Mouse (Mus musculus): ENCODE measurements around the gene Lrrfip1. TPM values are rescaled to one million over a fixed set of nuclear protein-coding genes. Genes with fewer than 3 reads are reported as not detected.

Gene Lrrfip1
- polyA plus RNA-seq, 1 experiment from 2014 or later = 126 TPM

- ChIA-PET CTCF (interaction anchor here (1.2 kb wide), 1 partner anchor 9 kb away, joined by 3 read pairs; no protein-coding TSS in a partner anchor), POLR2A (interaction anchor here (1.2 kb wide), 1 partner anchor 10 kb away, joined by 4 read pairs; no protein-coding TSS in a partner anchor)
- no peaks in the 10 kb centered on the region for H3K27me3 ChIP-seq
- in situ Hi-C loops (cut with MboI; ENCODE audit: low pct_unique_long_range_greater_than_20kb) = no loop called here
- no peak for TF ChIP-seq CTCF (IDR thresholded peaks at IDR 0.05)
- DNase-seq (ENCODE audit: low read depth, low spot score) (no peak), ATAC-seq (no peak)
These were observed 63.8 kb downstream of the Lrrfip1 start for GRCm38 (mm10) chr1:91062363-91062762.

GRCm38 (mm10) chr1:91064053-91064452 is 65.5 kb downstream of the Lrrfip1 start:
- in situ Hi-C loops (cut with MboI; ENCODE audit: low pct_unique_long_range_greater_than_20kb) = no loop called here
- ChIA-PET CTCF (no interaction called here), POLR2A (no interaction called here)
- no peaks in the 10 kb centered on the region for H3K27me3 ChIP-seq
- ATAC-seq (no peak), DNase-seq (ENCODE audit: low read depth, low spot score) (no peak)
- no peak for TF ChIP-seq CTCF (IDR thresholded peaks at IDR 0.05)

- DNase-seq (ENCODE audit: low read depth, low spot score) = no peak
- in situ Hi-C loops (cut with MboI; ENCODE audit: low pct_unique_long_range_greater_than_20kb) = no loop called here
- H3K27me3 ChIP-seq = no peaks in the 10 kb centered on the region
- TF ChIP-seq CTCF (IDR thresholded peaks at IDR 0.05) = no peak
- no peak for ATAC-seq
- POLR2A ChIA-PET = interaction anchor here (0.6 kb wide), 1 partner anchor 1243 kb away, joined by 5 read pairs; no protein-coding TSS in a partner anchor
- CTCF ChIA-PET = no interaction called here
These were observed 66.5 kb downstream of the Lrrfip1 start for GRCm38 (mm10) chr1:91064903-91065525.

- ChIA-PET POLR2A (no interaction called here), CTCF (no interaction called here)
- ATAC-seq = no peak
- no peak for TF ChIP-seq CTCF (IDR thresholded peaks at IDR 0.05)
- no peaks in the 10 kb centered on the region for H3K27me3 ChIP-seq
- no peak for DNase-seq (ENCODE audit: low read depth, low spot score)
- in situ Hi-C loops (cut with MboI; ENCODE audit: low pct_unique_long_range_greater_than_20kb) = no loop called here
These were observed 67.5 kb downstream of the Lrrfip1 start for GRCm38 (mm10) chr1:91066061-91066460.

- TF ChIP-seq CTCF (IDR thresholded peaks at IDR 0.05) = no peak
- no peak for ATAC-seq
- in situ Hi-C loops (cut with MboI; ENCODE audit: low pct_unique_long_range_greater_than_20kb) = no loop called here
- H3K27me3 ChIP-seq = no peaks in the 10 kb centered on the region
- CTCF ChIA-PET = interaction anchor here (1.0 to 1.5 kb wide), 2 partner anchors 13 to 93 kb away, joined by 3 read pairs; no protein-coding TSS in a partner anchor
- POLR2A ChIA-PET = no interaction called here
- DNase-seq (ENCODE audit: low read depth, low spot score) = no peak
These were observed 68.1 kb downstream of the Lrrfip1 start for GRCm38 (mm10) chr1:91066599-91066998.

- ChIA-PET CTCF (interaction anchor here (1.0 to 1.5 kb wide), 4 partner anchors 12 to 94 kb away, joined by 3 read pairs; no protein-coding TSS in a partner anchor), POLR2A (no interaction called here)
- in situ Hi-C loops (cut with MboI; ENCODE audit: low pct_unique_long_range_greater_than_20kb) = no loop called here
- ATAC-seq = no peak
- TF ChIP-seq CTCF (IDR thresholded peaks at IDR 0.05) = no peak
- no peaks in the 10 kb centered on the region for H3K27me3 ChIP-seq
- no peak for DNase-seq (ENCODE audit: low read depth, low spot score)
These were observed 69.2 kb downstream of the Lrrfip1 start for GRCm38 (mm10) chr1:91067716-91068115.

GRCm38 (mm10) chr1:91069575-91069974 is 71.0 kb downstream of the Lrrfip1 start:
- H3K27me3 ChIP-seq = no peaks in the 10 kb centered on the region
- ChIA-PET POLR2A (no interaction called here), CTCF (no interaction called here)
- DNase-seq (ENCODE audit: low read depth, low spot score) = no peak
- in situ Hi-C loops (cut with MboI; ENCODE audit: low pct_unique_long_range_greater_than_20kb) = no loop called here
- no peak for ATAC-seq
- no peak for TF ChIP-seq CTCF (IDR thresholded peaks at IDR 0.05)

- DNase-seq (ENCODE audit: low read depth, low spot score) (no peak), ATAC-seq (no peak)
- in situ Hi-C loops (cut with MboI; ENCODE audit: low pct_unique_long_range_greater_than_20kb) = no loop called here
- ChIA-PET CTCF (no interaction called here), POLR2A (no interaction called here)
- no peak for TF ChIP-seq CTCF (IDR thresholded peaks at IDR 0.05)
- H3K27me3 ChIP-seq = no peaks in the 10 kb centered on the region
These were observed 72.0 kb downstream of the Lrrfip1 start for GRCm38 (mm10) chr1:91070547-91070946.

- ChIA-PET POLR2A (no interaction called here), CTCF (interaction anchor here (0.8 kb wide), 1 partner anchor 13 kb away, joined by 3 read pairs; no protein-coding TSS in a partner anchor)
- in situ Hi-C loops (cut with MboI; ENCODE audit: low pct_unique_long_range_greater_than_20kb) = no loop called here
- DNase-seq (ENCODE audit: low read depth, low spot score) (no peak), ATAC-seq (no peak)
- no peak for TF ChIP-seq CTCF (IDR thresholded peaks at IDR 0.05)
- no peaks in the 10 kb centered on the region for H3K27me3 ChIP-seq
These were observed 73.2 kb downstream of the Lrrfip1 start for GRCm38 (mm10) chr1:91071671-91072290.

- TF ChIP-seq CTCF (IDR thresholded peaks at IDR 0.05) = no peak
- ChIA-PET CTCF (no interaction called here), POLR2A (interaction anchor here (1.6 kb wide), 1 partner anchor 16 kb away, joined by 3 read pairs; no protein-coding TSS in a partner anchor)
- in situ Hi-C loops (cut with MboI; ENCODE audit: low pct_unique_long_range_greater_than_20kb) = no loop called here
- DNase-seq (ENCODE audit: low read depth, low spot score) (no peak), ATAC-seq (no peak)
- H3K27me3 ChIP-seq = no peaks in the 10 kb centered on the region
These were observed 78.4 kb downstream of the Lrrfip1 start for GRCm38 (mm10) chr1:91076946-91077345.

GRCm38 (mm10) chr1:91077456-91077855 is 78.9 kb downstream of the Lrrfip1 start:
- DNase-seq (ENCODE audit: low read depth, low spot score) (no peak), ATAC-seq (no peak)
- TF ChIP-seq CTCF (IDR thresholded peaks at IDR 0.05) = no peak
- ChIA-PET CTCF (interaction anchor here (1.0 kb wide), 1 partner anchor 19 kb away, joined by 3 read pairs; no protein-coding TSS in a partner anchor), POLR2A (interaction anchor here (1.6 kb wide), 1 partner anchor 15 kb away, joined by 3 read pairs; no protein-coding TSS in a partner anchor)
- in situ Hi-C loops (cut with MboI; ENCODE audit: low pct_unique_long_range_greater_than_20kb) = no loop called here
- no peaks in the 10 kb centered on the region for H3K27me3 ChIP-seq

All from Patski (cell line).